Mouse (Mus musculus): ENCODE results near the gene Slc22a18. TPM values are rescaled to one million over a fixed set of nuclear protein-coding genes. Genes with fewer than 3 reads are reported as not detected.

The Slc22a18 gene
- polyA plus RNA-seq, 1 experiment from 2014 or later, result 0.74 TPM

DNA sequence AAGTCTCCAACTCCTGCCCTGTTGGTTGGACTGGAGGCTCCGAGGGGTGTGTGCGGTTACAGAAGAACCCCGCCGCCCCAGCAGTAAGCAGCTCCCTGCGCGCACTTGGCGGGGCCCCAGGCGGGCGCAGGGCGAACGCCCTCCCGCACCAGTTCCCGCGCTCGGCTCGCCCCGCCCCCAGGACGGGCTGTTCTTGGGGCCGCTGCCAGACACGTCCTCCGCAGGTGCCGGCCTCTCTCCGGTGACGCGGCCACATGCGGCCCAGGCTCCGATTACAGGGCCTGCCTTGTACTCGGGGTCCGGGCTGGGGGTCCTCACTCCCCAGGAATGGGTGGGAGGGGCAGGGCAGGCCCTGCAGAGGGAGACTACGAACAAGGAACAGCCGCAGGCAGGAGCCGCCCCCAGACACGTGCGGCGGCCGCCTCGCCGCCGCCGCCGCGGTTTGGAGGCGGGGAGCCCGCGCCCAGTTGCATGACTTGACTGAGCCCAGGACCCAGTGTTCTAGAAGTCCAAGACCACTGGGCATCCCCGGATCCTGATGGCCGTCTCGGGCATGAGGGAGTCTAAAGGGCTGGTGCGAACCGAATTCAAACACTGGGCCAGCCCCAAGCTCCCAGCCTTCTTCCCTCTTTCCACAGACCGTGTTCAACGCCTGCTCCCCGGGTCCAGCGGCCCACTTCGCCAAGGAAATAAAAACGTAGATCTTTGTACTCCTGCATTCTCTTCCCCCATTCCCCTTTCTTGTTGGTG lies 8.6 kb upstream of the Slc22a18 start:
- ATAC-seq, result no peak
- no peaks in the 10 kb centered on the region for H3K36me3 ChIP-seq

DNA sequence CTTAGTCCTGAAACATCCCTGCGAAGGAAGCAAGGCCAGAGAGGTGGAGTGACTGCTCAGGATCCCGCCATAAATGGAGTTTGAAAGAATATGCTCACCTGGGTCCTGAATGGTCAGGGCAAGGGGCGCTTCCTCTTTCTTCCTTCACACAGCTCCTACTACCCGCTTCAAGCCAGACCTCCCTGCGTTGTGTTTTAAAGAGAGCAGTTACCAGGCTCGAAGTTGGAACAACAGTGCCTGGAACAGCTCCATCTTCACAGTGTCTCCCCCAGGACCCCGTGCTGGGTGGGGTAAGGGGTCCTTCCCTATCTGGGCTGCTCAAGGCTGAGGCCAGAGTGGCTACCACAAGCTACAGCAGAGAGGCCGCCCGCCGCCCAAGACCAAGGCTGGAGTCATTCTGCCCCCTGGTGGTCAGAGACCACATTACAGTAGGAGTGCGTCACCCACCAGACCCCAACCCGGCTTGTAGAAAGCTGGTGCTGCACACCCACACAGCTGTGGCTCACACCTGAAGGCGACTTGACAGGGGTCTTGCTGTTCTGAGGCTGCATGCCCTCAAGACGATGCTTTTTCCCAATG lies 7.3 kb upstream of the Slc22a18 start:
- Histone ChIP-seq H3K4me1 (replicated peaks) (peaks cover 56% of the 10 kb centered on the region), H3K9me3 (no peaks in the 10 kb centered on the region), H3K27me3 (peaks cover 27% of the 10 kb centered on the region), H3K9ac (replicated peaks) (no peak overlapping the region), H3K36me3 (no peaks in the 10 kb centered on the region), H3K4me3 (replicated peaks) (no peak overlapping the region), H3K4me2 (replicated peaks) (no peak overlapping the region), H3K27ac (no peak overlapping the region)
- peak; percentile 43 for ATAC-seq
- WGBS, result 37% methylated on average over 14 of the region's 14 CpGs

More for the DNA sequence above, 8.6 kb upstream of the Slc22a18 start:
- peak overlapping the region; percentile 47 for H3K9ac ChIP-seq (replicated peaks)
- WGBS, result 27% methylated on average over 53 of the region's 56 CpGs
- peaks cover 56% of the 10 kb centered on the region for H3K4me1 ChIP-seq (replicated peaks)
- H3K4me3 ChIP-seq (replicated peaks), result peak overlapping the region; percentile 29
- H3K9me3 ChIP-seq, result peaks cover 7% of the 10 kb centered on the region
- H3K4me2 ChIP-seq (replicated peaks), result peak overlapping the region; percentile 60
- H3K27me3 ChIP-seq, result peaks cover 27% of the 10 kb centered on the region
- H3K27ac ChIP-seq, result no peak overlapping the region

DNA sequence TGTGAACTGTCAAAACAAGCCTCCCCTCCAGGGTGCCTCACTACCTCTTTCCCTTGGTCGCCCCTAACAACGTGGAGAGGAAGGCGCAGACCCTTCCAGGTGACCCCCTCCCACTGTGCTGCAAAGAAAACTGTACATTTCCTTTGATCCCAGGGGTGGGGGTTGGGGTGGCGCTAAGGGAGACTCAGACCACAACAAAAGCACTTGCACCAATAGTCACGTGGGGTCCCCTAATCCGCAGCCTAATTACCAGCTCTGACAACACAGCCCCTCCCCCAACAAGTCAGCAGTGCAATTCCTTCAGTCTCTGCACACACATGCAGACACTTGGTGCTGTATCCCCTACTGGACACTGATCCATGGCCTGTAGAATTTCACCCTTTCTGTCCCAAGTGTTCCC lies 5.8 kb upstream of the Slc22a18 start:
- no peaks in the 10 kb centered on the region for H3K36me3 ChIP-seq
- peaks cover 27% of the 10 kb centered on the region for H3K27me3 ChIP-seq
- H3K4me2 ChIP-seq (replicated peaks), result peak overlapping the region; percentile 22; the same call in 1 of the 2 replicates
- whole genome bisulfite sequencing, result 1% methylated on average over 6 of the region's 6 CpGs
- H3K9ac ChIP-seq (replicated peaks), result no peak overlapping the region
- 0 out of 2 replicates have a peak overlapping the region, but pooled peaks have one; percentile 39 for H3K27ac ChIP-seq
- ATAC-seq, result peak; percentile 34
- peaks cover 45% of the 10 kb centered on the region for H3K4me1 ChIP-seq (replicated peaks)
- no peaks in the 10 kb centered on the region for H3K9me3 ChIP-seq
- H3K4me3 ChIP-seq (replicated peaks), result no peak overlapping the region

DNA sequence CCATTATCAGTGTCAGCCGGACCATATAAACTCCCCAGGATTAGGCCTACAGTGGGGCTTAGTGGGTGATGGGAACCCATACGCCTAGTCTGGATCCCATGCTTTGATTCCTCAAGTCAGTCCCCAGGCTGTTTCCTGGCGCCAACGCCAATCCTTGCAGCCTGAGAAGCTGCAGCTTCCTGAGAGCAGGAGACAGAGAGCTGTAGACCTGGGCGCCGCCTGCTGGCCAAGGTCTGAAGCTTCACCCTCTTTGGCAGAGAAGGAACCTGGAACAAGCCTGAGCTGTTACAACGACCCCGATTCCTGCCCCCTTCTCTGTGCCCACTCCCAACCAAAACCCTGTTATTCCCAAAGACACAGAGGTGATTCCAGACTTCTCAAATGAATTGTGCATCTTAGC lies 3.6 kb upstream of the Slc22a18 start:
- no peak for ATAC-seq
- H3K27me3 ChIP-seq, result peaks cover 26% of the 10 kb centered on the region
- no peak overlapping the region for H3K4me2 ChIP-seq (replicated peaks)
- WGBS, result 21% methylated on average over 8 of the region's 8 CpGs
- 0 out of 2 replicates have a peak overlapping the region, but pooled peaks have one; percentile 36 for H3K9ac ChIP-seq (replicated peaks)
- H3K9me3 ChIP-seq, result no peaks in the 10 kb centered on the region
- H3K4me3 ChIP-seq (replicated peaks), result no peak overlapping the region
- H3K4me1 ChIP-seq (replicated peaks), result peaks cover 35% of the 10 kb centered on the region
- H3K36me3 ChIP-seq, result no peaks in the 10 kb centered on the region
- H3K27ac ChIP-seq, result no peak overlapping the region

DNA sequence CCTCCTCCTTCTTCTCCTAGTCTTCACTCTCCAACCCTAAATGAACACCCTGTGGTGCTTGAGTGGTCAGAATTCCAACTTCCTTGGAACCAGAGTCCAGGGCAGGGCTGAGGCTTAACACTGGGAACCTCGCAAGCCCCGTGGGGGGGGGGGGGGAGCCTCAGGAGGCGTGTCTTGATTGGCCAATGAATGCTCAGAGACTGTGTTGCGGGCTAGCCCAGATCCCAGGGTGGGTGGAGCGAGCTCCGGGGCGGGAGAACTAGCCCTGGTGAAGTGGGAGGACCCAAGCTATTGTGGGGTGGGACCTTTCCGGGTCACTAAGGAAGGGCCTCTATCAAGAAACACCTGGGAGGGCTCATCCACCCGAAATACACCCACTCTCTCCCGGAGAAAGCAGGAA lies 1.3 kb downstream of the Slc22a18 start:
- Histone ChIP-seq H3K27me3 (peaks cover 7% of the 10 kb centered on the region; the same call in 1 of the 2 replicates), H3K9me3 (no peaks in the 10 kb centered on the region), H3K27ac (no peak overlapping the region), H3K4me2 (replicated peaks) (no peak overlapping the region), H3K36me3 (no peaks in the 10 kb centered on the region), H3K9ac (replicated peaks) (no peak overlapping the region), H3K4me1 (replicated peaks) (0 out of 2 replicates have a peak, but pooled peaks cover under 1% of the 10 kb centered on the region), H3K4me3 (replicated peaks) (no peak overlapping the region)
- ATAC-seq, result no peak
- WGBS, result 25% methylated on average over 8 of the region's 10 CpGs

DNA sequence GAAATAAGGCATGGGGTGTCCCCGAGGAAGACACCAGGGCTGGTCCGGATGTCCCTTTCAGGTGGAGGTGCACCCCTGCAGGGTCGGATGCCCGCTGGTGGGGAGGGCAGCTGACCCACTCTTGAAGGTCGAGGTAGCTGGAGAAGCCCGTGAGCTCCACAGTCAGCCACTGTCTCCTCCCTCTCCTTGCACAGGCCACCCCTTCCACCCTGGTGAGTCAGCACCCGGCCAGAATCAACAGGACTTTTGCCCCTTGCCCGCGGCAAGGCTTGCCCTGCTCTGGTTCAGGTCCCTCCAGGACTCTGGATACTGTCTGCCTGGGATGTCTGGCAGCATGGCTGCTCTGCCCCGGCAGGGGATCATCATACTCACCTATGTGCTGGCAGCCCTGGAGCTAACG lies 2.3 kb downstream of the Slc22a18 start:
- 77% methylated on average over 11 of the region's 11 CpGs for WGBS
- H3K27ac ChIP-seq, result no peak overlapping the region
- ATAC-seq, result no peak

DNA sequence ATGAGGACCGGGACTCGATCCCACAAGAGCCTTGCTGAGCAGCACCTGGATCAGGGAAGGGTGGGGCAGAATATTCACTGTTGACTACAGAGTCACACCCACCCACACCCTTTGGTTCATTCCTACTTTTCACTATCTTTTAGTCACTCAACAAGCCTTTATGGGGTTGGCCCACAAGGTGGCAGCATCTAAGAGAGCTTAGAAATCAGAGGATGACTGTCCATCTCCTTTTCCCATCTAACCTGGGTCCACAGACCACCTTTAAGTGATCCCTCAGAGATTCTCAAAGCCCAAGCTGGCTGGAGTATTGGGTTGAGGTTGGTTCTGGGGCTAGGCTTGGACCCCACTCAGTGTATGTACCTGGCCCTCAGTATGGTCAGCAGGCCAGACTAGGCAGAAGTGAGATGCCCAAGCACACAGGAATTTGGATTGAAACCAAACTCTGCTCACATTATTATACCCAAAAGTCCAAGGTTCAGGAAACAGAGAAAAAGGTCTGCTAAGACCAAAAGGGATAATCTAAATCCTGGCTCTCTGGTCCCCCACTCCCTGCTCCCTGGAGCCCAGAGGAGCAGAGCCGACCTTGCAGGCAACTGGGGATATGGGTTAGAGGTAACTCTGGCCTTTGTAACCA lies 3.3 kb downstream of the Slc22a18 start:
- Histone ChIP-seq H3K27me3 (peaks cover 12% of the 10 kb centered on the region; the same call in 1 of the 2 replicates), H3K9me3 (no peaks in the 10 kb centered on the region), H3K9ac (replicated peaks) (no peak overlapping the region), H3K4me3 (replicated peaks) (no peak overlapping the region), H3K36me3 (no peaks in the 10 kb centered on the region), H3K4me1 (replicated peaks) (no peaks in the 10 kb centered on the region), H3K27ac (no peak overlapping the region), H3K4me2 (replicated peaks) (no peak overlapping the region)
- ATAC-seq, result no peak
- WGBS, result 92% methylated on average over 3 of the region's 3 CpGs

More for the DNA sequence above, 2.3 kb downstream of the Slc22a18 start:
- Histone ChIP-seq H3K4me2 (replicated peaks) (no peak overlapping the region), H3K9ac (replicated peaks) (no peak overlapping the region), H3K27me3 (peaks cover 12% of the 10 kb centered on the region; the same call in 1 of the 2 replicates), H3K9me3 (no peaks in the 10 kb centered on the region), H3K36me3 (no peaks in the 10 kb centered on the region), H3K4me3 (replicated peaks) (no peak overlapping the region), H3K4me1 (replicated peaks) (no peaks in the 10 kb centered on the region)

DNA sequence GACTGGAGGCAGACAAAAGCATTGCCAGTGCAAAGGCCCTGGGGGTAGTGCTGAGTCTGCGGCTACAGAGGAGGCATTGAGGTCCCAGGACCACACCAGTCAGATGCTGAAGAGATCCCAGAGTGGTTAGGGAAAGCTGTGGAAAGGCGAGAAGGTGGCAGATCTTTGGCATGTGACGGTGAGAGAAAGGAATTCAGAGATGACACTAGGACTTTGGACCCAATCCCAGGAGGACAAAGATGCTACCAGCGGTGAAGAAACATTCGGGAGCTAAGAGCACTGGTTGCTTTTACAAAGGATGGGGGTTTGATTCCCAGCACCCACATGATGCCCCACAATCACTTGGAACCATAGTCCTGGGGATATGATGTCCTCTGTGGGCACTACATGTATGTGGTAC lies 4.3 kb downstream of the Slc22a18 start:
- 88% methylated on average over 5 of the region's 5 CpGs for WGBS
- no peaks in the 10 kb centered on the region for H3K9me3 ChIP-seq
- no peak overlapping the region for H3K4me3 ChIP-seq (replicated peaks)
- peaks cover 6% of the 10 kb centered on the region for H3K4me1 ChIP-seq (replicated peaks)
- no peak overlapping the region for H3K4me2 ChIP-seq (replicated peaks)
- H3K36me3 ChIP-seq, result no peaks in the 10 kb centered on the region
- H3K9ac ChIP-seq (replicated peaks), result no peak overlapping the region
- ATAC-seq, result no peak
- H3K27ac ChIP-seq, result no peak overlapping the region
- H3K27me3 ChIP-seq, result peaks cover 13% of the 10 kb centered on the region; the same call in 1 of the 2 replicates

DNA sequence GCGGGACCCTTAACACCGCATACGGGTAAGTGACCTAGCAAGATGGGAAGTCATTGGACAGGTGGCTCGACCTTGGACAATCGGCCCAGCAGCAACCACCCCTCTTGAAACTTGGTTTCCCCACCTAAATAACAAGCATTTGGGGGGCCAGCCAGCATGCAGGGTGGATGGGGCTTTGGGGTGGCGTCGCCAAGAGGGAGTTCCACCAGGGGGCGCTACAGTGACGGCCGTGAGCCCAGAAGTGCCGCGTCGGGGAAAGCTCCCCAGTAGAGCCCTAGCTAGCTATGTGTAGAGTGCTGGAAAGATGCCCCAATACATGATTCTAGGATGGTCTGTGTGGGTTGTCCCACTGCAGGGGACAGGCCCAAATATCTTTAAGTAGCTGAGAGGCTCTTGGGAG lies 7.0 kb downstream of the Slc22a18 start:
- WGBS, result 36% methylated on average over 13 of the region's 13 CpGs
- Histone ChIP-seq H3K4me3 (replicated peaks) (no peak overlapping the region), H3K9me3 (no peaks in the 10 kb centered on the region)

DNA sequence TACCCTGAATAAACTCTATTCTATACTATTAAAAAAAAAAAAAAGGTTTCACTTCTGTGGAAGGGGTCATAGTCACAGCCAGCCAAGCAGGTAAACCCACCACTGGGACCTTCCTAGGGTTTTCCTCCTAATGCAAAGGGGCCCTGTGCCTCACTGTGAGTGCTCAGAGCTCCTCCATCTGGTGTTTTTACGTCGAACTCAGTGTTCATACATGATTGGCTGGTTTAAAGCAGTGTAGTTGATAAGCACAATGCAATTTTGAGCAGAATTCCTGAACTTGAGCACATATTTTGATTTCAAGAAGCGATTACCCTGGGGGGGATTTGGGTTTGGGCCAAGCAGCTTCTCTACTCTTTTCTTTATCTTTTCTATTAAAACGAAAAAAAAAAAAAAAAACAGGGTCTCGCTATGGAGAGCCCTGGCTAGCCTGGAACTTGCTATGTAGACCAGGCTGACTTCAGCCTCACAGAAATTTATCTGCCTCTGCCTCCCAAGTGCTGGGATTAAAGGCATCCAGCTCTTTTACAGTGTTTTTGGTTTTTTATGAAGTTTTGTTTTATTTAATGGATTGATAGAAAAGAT lies 8.4 kb downstream of the Slc22a18 start:
- Histone ChIP-seq H3K4me2 (replicated peaks) (no peak overlapping the region), H3K4me1 (replicated peaks) (peaks cover 6% of the 10 kb centered on the region), H3K4me3 (replicated peaks) (no peak overlapping the region), H3K27me3 (peaks cover 11% of the 10 kb centered on the region; the same call in 1 of the 2 replicates), H3K9ac (replicated peaks) (no peak overlapping the region), H3K27ac (no peak overlapping the region), H3K36me3 (no peaks in the 10 kb centered on the region), H3K9me3 (no peaks in the 10 kb centered on the region)
- ATAC-seq, result no peak
- WGBS, result 63% methylated on average over 5 of the region's 5 CpGs

More for the DNA sequence above, 7.0 kb downstream of the Slc22a18 start:
- Histone ChIP-seq H3K4me1 (replicated peaks) (peaks cover 6% of the 10 kb centered on the region), H3K27ac (no peak overlapping the region), H3K4me2 (replicated peaks) (no peak overlapping the region), H3K36me3 (no peaks in the 10 kb centered on the region), H3K9ac (replicated peaks) (no peak overlapping the region), H3K27me3 (peaks cover 11% of the 10 kb centered on the region; the same call in 1 of the 2 replicates)
- ATAC-seq, result no peak

DNA sequence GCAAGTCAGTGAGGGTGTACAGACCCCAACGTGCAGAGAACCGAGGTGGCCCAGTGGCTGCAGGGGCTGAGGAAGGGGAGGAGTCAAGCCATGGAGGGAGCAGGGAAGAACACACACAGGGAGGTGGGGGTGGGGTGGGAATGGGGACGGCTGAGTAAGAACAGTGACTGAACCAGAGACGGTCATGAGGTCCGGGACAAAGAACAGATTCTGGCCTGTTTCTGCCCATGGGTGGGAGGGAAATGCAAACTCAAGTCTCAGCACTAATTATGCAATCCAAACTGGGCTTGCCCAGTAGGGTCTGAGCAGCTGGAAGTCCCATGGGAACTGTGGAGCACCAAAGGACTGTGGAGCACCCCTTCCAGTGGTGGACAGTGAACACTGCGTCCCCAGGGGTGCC lies 9.0 kb downstream of the Slc22a18 start:
- Histone ChIP-seq H3K27ac (no peak overlapping the region), H3K9ac (replicated peaks) (no peak overlapping the region), H3K4me3 (replicated peaks) (no peak overlapping the region), H3K36me3 (no peaks in the 10 kb centered on the region), H3K4me2 (replicated peaks) (no peak overlapping the region), H3K27me3 (peaks cover 11% of the 10 kb centered on the region; the same call in 1 of the 2 replicates), H3K4me1 (replicated peaks) (peaks cover 6% of the 10 kb centered on the region), H3K9me3 (no peaks in the 10 kb centered on the region)
- ATAC-seq, result peak; percentile 24; the same call in 1 of the 2 replicates
- 9% methylated on average over 6 of the region's 6 CpGs for WGBS

DNA sequence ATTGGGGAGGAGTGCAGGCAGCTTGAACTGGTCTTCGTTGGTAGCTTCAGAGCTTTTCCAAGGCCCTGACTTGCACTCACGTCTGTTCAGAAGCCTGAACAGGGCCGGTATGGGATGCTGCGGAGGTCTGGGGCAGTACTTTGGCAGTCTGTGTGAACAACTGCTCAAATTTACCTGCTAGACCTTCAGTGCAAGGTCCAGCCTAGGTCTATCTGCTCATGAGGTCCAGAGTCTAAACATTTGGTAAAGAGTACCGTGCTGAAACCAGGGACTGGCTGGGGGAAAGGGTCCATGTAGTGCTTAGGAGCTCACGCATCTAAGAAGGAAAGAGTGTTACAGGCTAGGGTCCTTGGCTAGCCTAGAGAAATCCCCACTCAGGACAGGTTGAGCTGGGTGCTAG lies 16.2 kb downstream of the Slc22a18 start:
- H3K9ac ChIP-seq (replicated peaks), result no peak overlapping the region
- no peak overlapping the region for H3K27ac ChIP-seq
- H3K27me3 ChIP-seq, result peaks cover 6% of the 10 kb centered on the region; the same call in 1 of the 2 replicates
- no peak overlapping the region for H3K4me3 ChIP-seq (replicated peaks)
- no peak overlapping the region for H3K4me2 ChIP-seq (replicated peaks)
- 81% methylated on average over 6 of the region's 6 CpGs for WGBS
- no peaks in the 10 kb centered on the region for H3K4me1 ChIP-seq (replicated peaks)
- H3K36me3 ChIP-seq, result no peaks in the 10 kb centered on the region
- no peak for ATAC-seq
- no peaks in the 10 kb centered on the region for H3K9me3 ChIP-seq

Measured in midbrain, embryonic 13.5 days (tissue).